Mouse (Mus musculus): ENCODE measurements around the gene Retreg3. TPM values are rescaled to one million over a fixed set of nuclear protein-coding genes. Genes with fewer than 3 reads are reported as not detected.

The Retreg3 gene
- polyA plus RNA-seq, 1 experiment from 2014 or later: 13.2 TPM

DNA sequence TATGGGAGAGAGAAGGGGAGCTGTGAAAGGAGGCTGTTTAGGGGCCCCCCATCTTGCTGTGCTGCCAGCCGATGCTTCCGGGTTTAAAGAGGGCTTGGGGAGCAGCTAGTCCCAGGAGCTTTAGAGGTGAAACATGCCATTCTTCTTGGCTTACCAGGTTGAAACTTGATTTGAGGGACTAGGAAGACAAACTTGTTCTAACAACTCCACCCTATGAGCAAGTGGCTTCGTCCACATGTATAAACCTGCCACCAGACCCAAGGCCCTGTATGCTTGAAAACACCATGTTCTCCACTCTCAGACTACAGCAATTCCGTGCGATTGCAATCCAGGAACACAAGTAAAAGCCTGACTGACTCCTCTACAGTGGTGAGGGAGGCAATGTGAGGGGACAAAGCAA, 16.7 kb downstream of the Retreg3 start:
- 84% methylated on average over 5 of the region's 5 CpGs for WGBS
- ATAC-seq: no peak
- peaks cover 15% of the 10 kb centered on the region for H3K36me3 ChIP-seq (ENCODE audit: control insufficient read depth, insufficient read depth, low read length)
- no peak overlapping the region for H3K9ac ChIP-seq (ENCODE audit: low read depth, low read length)
- no peaks in the 10 kb centered on the region for H3K9me3 ChIP-seq (ENCODE audit: control insufficient read depth, low read length)
- no peak overlapping the region for H3K27ac ChIP-seq (ENCODE audit: low read length)
- no peak overlapping the region for H3K4me3 ChIP-seq (ENCODE audit: low read length)
- no peak overlapping the region for H3K4me2 ChIP-seq (ENCODE audit: low read depth, low read length)
- no peaks in the 10 kb centered on the region for H3K4me1 ChIP-seq (ENCODE audit: control insufficient read depth, insufficient read depth, low read length)
- no peaks in the 10 kb centered on the region for H3K27me3 ChIP-seq (replicated peaks; ENCODE audit: control insufficient read depth, insufficient read depth, low read length)

- no peak overlapping the region for H3K27ac ChIP-seq (ENCODE audit: low read length)
- WGBS: 88% methylated on average over 8 of the region's 8 CpGs
- ATAC-seq: no peak
- no peak overlapping the region for H3K9ac ChIP-seq (ENCODE audit: low read depth, low read length)
- no peak overlapping the region for H3K4me2 ChIP-seq (ENCODE audit: low read depth, low read length)
- H3K4me3 ChIP-seq (ENCODE audit: low read length): no peak overlapping the region
- no peaks in the 10 kb centered on the region for H3K27me3 ChIP-seq (replicated peaks; ENCODE audit: control insufficient read depth, insufficient read depth, low read length)
- no peaks in the 10 kb centered on the region for H3K9me3 ChIP-seq (ENCODE audit: control insufficient read depth, low read length)
- H3K36me3 ChIP-seq (ENCODE audit: control insufficient read depth, insufficient read depth, low read length): peaks cover 23% of the 10 kb centered on the region
- peaks cover 10% of the 10 kb centered on the region for H3K4me1 ChIP-seq (ENCODE audit: control insufficient read depth, insufficient read depth, low read length)
These were observed 21.5 kb downstream of the Retreg3 start for GRCm38 (mm10) chr11:101098231-101098630.

- Histone ChIP-seq H3K36me3 (ENCODE audit: control insufficient read depth, insufficient read depth, low read length) (peaks cover 35% of the 10 kb centered on the region), H3K27me3 (replicated peaks; ENCODE audit: control insufficient read depth, insufficient read depth, low read length) (no peaks in the 10 kb centered on the region), H3K4me3 (ENCODE audit: low read length) (peak within 1 kb of the TSS; percentile 92), H3K4me1 (ENCODE audit: control insufficient read depth, insufficient read depth, low read length) (peaks cover 10% of the 10 kb centered on the region), H3K9me3 (ENCODE audit: control insufficient read depth, low read length) (no peaks in the 10 kb centered on the region), H3K9ac (ENCODE audit: low read depth, low read length) (peak within 1 kb of the TSS; percentile 92), H3K4me2 (ENCODE audit: low read depth, low read length) (peak within 1 kb of the TSS; percentile 96), H3K27ac (ENCODE audit: low read length) (peak within 1 kb of the TSS; percentile 97)
- peak; percentile 97 for ATAC-seq
- WGBS: under 1% methylated on average over 43 of the region's 43 CpGs
These were observed 24.2 kb downstream of the Retreg3 start, which contains the start of gene Psmc3ip for GRCm38 (mm10) chr11:101095314-101096024. Gene Psmc3ip (minus strand): TSS chr11:101095436.

GRCm38 (mm10) chr11:101094930-101095313, 24.8 kb downstream of the Retreg3 start:
- H3K4me2 ChIP-seq (ENCODE audit: low read depth, low read length): peak overlapping the region; percentile 96
- no peak overlapping the region; the same call in 1 of the 2 replicates for H3K27ac ChIP-seq (ENCODE audit: low read length)
- H3K9ac ChIP-seq (ENCODE audit: low read depth, low read length): peak overlapping the region; percentile 92
- no peaks in the 10 kb centered on the region for H3K27me3 ChIP-seq (replicated peaks; ENCODE audit: control insufficient read depth, insufficient read depth, low read length)
- no peaks in the 10 kb centered on the region for H3K9me3 ChIP-seq (ENCODE audit: control insufficient read depth, low read length)
- H3K36me3 ChIP-seq (ENCODE audit: control insufficient read depth, insufficient read depth, low read length): peaks cover 40% of the 10 kb centered on the region
- WGBS: 2% methylated on average over 18 of the region's 18 CpGs
- peaks cover 10% of the 10 kb centered on the region for H3K4me1 ChIP-seq (ENCODE audit: control insufficient read depth, insufficient read depth, low read length)
- no peak; the same call in none of the 2 replicates for ATAC-seq
- H3K4me3 ChIP-seq (ENCODE audit: low read length): peak overlapping the region; percentile 92

DNA sequence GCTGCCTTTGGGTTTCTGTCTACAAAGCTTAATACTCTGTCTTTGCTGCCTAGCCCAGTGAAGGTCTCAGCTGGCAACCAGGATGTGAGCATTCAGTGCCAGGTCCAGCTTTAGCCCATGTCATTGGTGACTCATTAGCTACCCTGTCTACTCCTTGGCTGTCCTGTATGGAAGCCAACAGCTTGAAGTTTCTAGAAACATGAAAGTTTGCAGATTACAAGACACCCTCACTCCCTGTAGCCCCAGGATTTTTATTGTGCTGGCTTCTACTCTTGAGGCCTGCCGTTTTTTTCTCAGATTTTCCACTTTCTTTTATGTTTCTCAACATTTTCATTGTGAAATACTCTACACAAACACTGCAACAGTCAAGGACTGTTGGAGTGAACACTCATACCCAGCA, 29.8 kb downstream of the Retreg3 start:
- WGBS: 95% methylated on average over 1 of the region's 1 CpGs
- H3K4me2 ChIP-seq (ENCODE audit: low read depth, low read length): no peak overlapping the region
- peaks cover 30% of the 10 kb centered on the region for H3K4me1 ChIP-seq (ENCODE audit: control insufficient read depth, insufficient read depth, low read length)
- no peaks in the 10 kb centered on the region for H3K9me3 ChIP-seq (ENCODE audit: control insufficient read depth, low read length)
- H3K36me3 ChIP-seq (ENCODE audit: control insufficient read depth, insufficient read depth, low read length): peaks cover 31% of the 10 kb centered on the region
- no peaks in the 10 kb centered on the region for H3K27me3 ChIP-seq (replicated peaks; ENCODE audit: control insufficient read depth, insufficient read depth, low read length)
- H3K9ac ChIP-seq (ENCODE audit: low read depth, low read length): no peak overlapping the region
- H3K4me3 ChIP-seq (ENCODE audit: low read length): no peak overlapping the region
- no peak overlapping the region for H3K27ac ChIP-seq (ENCODE audit: low read length)
- ATAC-seq: no peak

DNA sequence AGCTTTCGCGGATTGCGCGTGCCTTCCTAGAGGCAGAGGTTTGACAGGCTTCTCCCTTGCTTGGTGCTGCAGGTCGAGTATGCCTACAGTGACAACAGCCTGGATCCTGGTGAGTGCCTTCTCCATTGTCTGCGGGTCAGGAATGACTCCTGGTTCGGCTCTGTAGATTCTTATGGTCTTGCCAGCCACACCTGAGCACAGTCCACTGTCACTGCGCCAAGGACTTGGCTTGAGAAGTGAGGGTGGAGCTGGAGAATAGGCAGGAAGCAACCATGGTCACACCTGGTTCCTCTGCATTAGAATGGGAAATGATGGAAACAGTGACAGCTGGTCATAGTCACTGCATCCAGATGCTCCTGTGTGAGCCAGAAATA, 32.0 kb downstream of the Retreg3 start:
- Histone ChIP-seq H3K4me2 (ENCODE audit: low read depth, low read length) (peak overlapping the region; percentile 87), H3K9ac (ENCODE audit: low read depth, low read length) (peak overlapping the region; percentile 92), H3K27me3 (replicated peaks; ENCODE audit: control insufficient read depth, insufficient read depth, low read length) (no peaks in the 10 kb centered on the region), H3K36me3 (ENCODE audit: control insufficient read depth, insufficient read depth, low read length) (peaks cover 26% of the 10 kb centered on the region), H3K9me3 (ENCODE audit: control insufficient read depth, low read length) (no peaks in the 10 kb centered on the region), H3K4me3 (ENCODE audit: low read length) (peak overlapping the region; percentile 85), H3K27ac (ENCODE audit: low read length) (peak overlapping the region; percentile 88), H3K4me1 (ENCODE audit: control insufficient read depth, insufficient read depth, low read length) (peaks cover 33% of the 10 kb centered on the region)
- WGBS: 5% methylated on average over 8 of the region's 8 CpGs
- ATAC-seq: peak; percentile 17

DNA sequence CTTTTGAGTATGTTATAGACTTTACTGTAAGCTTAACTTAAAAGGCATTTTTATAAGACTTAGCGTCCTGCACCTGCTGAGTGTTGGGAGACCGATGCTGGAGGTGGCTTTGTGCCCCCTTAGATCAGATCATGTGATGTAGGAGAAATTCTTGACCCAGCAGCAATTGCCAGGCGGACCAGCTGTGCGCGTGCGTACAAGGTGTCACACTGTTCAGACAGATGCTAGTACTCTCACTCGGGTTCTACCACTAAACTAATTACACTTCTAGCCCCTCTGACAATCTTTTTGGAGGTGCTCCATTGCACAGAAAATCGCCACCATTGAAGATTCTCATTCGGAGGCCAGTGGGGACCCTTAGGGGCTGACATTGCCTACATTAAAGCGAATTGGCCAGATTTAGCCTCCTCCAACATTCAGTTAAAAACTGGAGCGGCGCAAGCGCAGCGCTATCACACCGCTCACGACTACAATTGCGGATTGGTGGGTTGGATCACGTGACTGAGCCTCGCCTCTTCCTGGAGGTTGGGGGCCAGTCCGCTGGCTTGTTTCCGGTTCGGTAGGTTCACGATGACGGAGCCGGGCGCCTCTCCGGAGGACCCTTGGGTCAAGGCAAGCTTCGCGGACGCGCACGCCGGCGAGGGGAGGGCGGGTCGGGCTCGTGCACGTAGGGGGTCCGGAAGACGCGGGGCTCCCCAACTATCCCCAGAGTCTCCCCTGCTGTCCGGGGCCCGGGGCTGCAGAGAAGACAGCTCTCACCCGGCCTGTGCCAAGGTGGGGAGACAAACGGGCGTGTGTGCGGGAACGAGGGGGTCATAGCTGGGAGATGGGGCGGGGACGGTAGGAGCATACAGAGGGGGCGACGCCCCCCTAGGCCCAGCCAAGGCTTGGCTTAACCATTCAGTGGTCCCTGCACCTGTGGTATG, 32.7 kb downstream of the Retreg3 start, which contains the start of gene Mlx:
Gene Mlx (plus strand): TSS at position 522 of the 926 bp plus-strand sequence.
- H3K4me3 ChIP-seq (ENCODE audit: low read length): peak within 1 kb of the TSS; percentile 85
- H3K4me1 ChIP-seq (ENCODE audit: control insufficient read depth, insufficient read depth, low read length): peaks cover 33% of the 10 kb centered on the region
- peak within 1 kb of the TSS; percentile 87 for H3K4me2 ChIP-seq (ENCODE audit: low read depth, low read length)
- peaks cover 20% of the 10 kb centered on the region for H3K36me3 ChIP-seq (ENCODE audit: control insufficient read depth, insufficient read depth, low read length)
- peak within 1 kb of the TSS; percentile 89 for H3K27ac ChIP-seq (ENCODE audit: low read length)
- 1% methylated on average over 52 of the region's 52 CpGs for WGBS
- H3K27me3 ChIP-seq (replicated peaks; ENCODE audit: control insufficient read depth, insufficient read depth, low read length): no peaks in the 10 kb centered on the region
- ATAC-seq: peak; percentile 85
- peak within 1 kb of the TSS; percentile 92 for H3K9ac ChIP-seq (ENCODE audit: low read depth, low read length)
- no peaks in the 10 kb centered on the region for H3K9me3 ChIP-seq (ENCODE audit: control insufficient read depth, low read length)

DNA sequence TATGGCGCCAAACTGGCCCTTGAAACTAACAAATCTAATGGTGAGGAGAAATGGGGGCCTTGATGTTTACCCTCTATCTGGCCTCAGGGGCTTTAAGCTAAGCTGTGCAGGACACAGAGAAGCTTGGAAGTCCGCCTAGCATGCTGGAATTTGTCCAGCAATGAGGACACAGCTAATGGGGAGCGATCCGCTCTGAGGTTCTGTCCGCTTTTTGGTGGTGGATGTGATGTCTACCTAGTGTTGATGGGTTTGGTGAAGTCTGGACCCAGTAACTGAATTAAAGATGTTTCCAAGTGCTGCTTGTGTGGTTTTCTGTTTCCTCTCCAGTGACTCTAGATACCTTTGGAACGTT, 33.4 kb downstream of the Retreg3 start:
- H3K27me3 ChIP-seq (replicated peaks; ENCODE audit: control insufficient read depth, insufficient read depth, low read length): no peaks in the 10 kb centered on the region
- no peak for ATAC-seq
- H3K4me1 ChIP-seq (ENCODE audit: control insufficient read depth, insufficient read depth, low read length): peaks cover 35% of the 10 kb centered on the region
- peak overlapping the region; percentile 85 for H3K4me3 ChIP-seq (ENCODE audit: low read length)
- H3K9me3 ChIP-seq (ENCODE audit: control insufficient read depth, low read length): no peaks in the 10 kb centered on the region
- 75% methylated on average over 6 of the region's 6 CpGs for WGBS
- peaks cover 19% of the 10 kb centered on the region for H3K36me3 ChIP-seq (ENCODE audit: control insufficient read depth, insufficient read depth, low read length)
- peak overlapping the region; percentile 89 for H3K27ac ChIP-seq (ENCODE audit: low read length)
- H3K9ac ChIP-seq (ENCODE audit: low read depth, low read length): peak overlapping the region; percentile 92; the same call in 1 of the 2 replicates
- H3K4me2 ChIP-seq (ENCODE audit: low read depth, low read length): peak overlapping the region; percentile 87

Data from intestine, embryonic 16.5 days (tissue).